Mouse (Mus musculus) kidney, postnatal 25 days (tissue): Measurements from ENCODE around the gene Ager.

ENCODE experiments used
- DNase-seq, 2 experiments: peaks; one replicate each; pipeline ENCODE4 v3.0.0; 2021; ENCODE audit warnings: mixed read lengths in 2 of 2

Gene Ager

DNA sequence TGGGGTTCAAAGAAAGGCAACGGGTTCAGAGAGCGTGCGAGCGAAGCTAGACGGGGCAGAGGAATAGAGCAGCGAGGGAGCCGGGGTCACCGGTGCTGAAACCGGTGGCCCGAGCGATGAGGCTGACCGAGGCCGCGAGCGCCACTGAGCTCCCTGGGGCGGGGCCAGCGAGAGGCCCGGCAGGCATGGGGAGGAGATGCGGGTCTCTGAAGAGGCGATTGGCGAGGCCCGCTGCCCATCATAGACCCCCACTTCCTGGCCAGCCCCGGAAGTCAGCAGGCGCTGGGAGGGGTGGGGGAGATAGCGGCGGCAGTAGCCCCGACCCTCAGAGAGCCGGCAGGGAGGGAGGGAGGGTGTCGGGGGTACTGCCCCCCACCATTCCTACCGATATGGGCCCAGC lies 7.9 kb downstream of the Ager start:
- peak; percentile 98 to 99 for DNase-seq

- peak in 1 of 2 experiments; percentile 44 for DNase-seq
These were observed 8.8 kb downstream of the Ager start for GRCm38 (mm10) chr17:34606186-34607039.

- DNase-seq, result peak; percentile 58 to 68
These were observed 10.3 kb downstream of the Ager start for GRCm38 (mm10) chr17:34607997-34608396.

DNA sequence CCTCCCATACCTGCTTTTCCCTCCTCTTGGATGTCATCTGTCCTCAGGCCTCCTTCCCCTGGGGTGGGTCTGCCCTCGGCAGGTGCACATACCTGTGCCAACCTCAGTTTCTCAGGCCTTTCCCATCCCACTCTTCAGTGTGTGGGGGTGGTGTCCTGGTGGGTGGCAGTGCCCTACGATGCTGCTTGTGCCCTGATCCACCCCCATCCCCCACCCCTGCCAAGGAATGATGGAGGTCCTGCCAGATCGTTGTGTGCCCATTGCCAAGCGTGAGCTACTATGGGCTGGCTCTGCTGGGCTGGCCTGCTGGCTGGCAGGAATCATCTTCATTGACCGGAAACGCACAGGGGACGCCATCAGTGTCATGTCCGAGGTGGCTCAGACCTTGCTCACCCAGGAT lies 13.4 kb downstream of the Ager start:
- no peak for DNase-seq

DNA sequence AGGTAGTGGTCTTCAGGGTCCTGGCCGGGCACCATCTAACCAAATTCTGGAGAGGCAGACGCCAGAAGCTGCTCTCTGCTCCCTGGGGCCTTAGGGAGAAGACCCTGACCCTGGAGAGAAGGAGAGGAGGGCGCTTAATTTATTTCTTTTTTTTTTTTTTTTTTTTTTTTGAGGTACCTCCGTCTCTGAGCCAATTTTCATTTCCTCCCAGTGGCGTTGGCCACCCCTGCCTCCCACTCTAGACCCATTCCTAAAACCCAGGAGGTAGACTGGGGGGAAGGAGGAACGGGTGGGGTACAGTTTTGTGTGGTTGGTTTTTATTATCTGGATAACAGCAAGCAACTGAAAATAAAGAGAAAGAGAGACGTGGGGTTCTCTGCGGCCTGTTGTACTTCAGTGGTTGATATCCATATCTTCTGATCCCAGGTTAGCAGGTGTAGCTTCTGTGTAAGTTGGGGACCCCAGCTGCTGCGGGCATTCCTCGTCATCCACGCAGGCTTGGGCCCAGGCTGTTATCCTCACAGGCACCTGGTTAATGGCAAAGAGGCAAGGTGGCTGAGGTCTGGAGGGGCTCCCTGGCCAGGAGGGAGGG lies 15.5 kb downstream of the Ager start:
- DNase-seq, result no peak

GRCm38 (mm10) chr17:34613830-34614229 lies 16.2 kb downstream of the Ager start:
- peak in 1 of 2 experiments; percentile 41 for DNase-seq

DNA sequence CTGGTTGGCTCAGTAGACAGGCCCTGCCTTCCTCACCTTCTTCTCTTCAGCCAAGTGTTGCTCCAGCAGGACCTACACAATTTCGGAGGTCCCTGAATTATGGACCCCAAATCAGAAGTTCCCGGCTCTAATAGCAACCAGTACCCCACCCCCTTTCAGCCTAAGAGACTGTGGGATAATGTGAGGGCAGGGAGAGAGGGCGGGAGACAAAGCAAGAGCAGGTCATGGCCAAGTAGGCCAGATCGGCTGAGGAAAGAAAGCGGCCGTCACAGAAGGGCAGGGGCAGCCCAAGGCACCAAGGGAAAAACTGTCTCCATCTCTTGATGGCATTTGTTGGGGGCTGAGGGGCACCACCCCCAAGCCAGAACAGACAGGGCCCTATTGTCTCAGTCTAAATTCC lies 18.2 kb downstream of the Ager start, which contains the start of gene Egfl8:
Gene Egfl8 (minus strand): TSS at position 101 of the 400 bp plus-strand sequence.
- DNase-seq, result no peak

DNA sequence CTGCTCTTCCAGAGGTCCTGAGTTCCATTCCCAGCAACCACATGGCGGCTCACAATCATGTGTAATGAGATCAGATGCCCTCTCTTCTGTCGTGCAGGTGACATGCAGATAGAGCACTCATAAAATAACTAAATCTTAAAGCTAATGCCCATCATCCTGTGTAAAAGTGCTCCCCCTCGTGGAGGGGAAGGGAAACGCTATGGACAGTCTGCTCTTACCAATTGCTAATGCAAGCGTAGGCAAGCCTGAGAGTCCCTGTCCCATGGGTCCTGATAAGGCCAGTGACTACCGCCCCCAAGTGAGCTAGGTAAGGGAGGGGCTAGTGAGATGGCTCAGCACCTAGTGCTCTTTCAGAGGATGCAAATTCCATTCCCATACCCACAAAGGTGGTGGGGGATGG lies 21.3 kb downstream of the Ager start:
- DNase-seq, result peak; percentile 79 to 84

GRCm38 (mm10) chr17:34621006-34621405 lies 23.3 kb downstream of the Ager start:
- DNase-seq, result no peak

GRCm38 (mm10) chr17:34623161-34623560 lies 25.5 kb downstream of the Ager start:
- DNase-seq, result no peak

DNA sequence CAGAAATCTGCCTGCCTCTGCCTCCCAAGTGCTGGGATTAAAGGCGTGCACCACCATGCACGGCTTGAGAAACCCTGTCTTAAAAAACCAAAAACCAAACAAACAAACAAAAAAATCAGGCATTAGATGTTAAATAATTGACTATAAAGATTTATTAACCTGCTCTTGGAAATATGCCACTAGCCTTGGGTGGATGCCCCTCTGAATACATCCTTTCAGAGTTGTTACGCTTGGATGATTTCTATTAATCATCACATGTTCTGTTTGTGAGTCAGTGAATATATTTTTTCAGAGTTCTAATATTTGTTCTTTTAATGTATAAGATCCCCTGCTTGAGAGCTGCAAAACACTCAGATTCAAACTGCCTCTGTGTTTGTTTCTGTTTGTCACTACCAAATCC lies 27.3 kb downstream of the Ager start:
- no peak for DNase-seq

- peak in 1 of 2 experiments; percentile 49 for DNase-seq
These were observed 28.6 kb downstream of the Ager start for GRCm38 (mm10) chr17:34626062-34626772.

DNA sequence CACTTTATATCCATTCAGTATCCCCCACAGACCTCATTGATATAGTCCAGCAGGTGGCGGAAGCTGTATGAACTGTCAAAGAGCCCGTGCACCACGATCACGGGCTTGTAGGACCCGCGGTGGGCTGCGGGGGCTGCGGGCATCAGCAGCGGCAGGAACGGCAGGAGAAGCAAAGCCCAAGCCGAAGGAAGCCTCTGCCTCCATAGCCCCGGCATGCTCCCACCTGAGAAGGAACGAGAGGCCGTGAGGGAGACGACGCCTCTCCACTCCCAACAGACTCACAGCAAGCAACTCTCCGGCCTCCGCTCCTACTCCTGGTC lies 29.1 kb downstream of the Ager start:
- DNase-seq, result peak in 1 of 2 experiments; percentile 36

- peak; percentile 91 to 96 for DNase-seq
These were observed 29.7 kb downstream of the Ager start for GRCm38 (mm10) chr17:34627093-34627942.

DNA sequence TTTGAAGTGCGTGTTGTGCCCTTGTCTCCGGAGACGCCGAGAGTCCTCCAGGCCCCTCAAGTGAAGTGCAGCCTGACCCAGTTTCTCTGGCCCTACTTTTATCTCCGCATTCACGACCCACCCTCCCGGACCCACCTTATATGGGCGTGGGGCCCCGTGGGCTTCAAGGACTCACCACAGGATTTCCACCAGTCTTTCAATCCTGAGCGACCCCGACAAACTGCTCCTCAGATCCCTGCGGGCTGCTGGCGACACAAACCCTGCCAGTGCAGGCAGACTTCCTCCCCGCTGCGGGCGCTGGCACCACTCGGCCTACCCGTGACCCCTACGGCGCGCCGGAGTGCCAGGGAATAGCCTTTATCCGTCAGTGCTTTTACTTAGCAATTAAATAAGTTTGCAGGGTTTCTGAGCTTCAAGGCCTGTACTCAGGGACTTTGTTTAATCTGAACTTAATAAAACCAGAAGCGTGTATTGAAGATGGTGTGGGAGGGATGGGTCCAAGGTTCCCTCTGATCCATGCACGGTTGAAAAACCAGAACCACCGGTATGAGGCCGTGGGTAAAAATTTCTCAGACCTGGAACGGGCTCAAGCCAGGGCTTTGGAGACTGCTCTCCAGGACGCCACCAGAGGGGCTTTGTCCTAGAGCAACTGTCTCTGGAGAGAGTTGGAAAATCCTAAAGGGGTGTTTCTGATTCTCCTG lies 30.4 kb downstream of the Ager start, which contains the start of gene Ppt2:
Gene Ppt2 (minus strand): TSS at position 568 of the 701 bp plus-strand sequence.
- peak; percentile 65 to 81 for DNase-seq

DNA sequence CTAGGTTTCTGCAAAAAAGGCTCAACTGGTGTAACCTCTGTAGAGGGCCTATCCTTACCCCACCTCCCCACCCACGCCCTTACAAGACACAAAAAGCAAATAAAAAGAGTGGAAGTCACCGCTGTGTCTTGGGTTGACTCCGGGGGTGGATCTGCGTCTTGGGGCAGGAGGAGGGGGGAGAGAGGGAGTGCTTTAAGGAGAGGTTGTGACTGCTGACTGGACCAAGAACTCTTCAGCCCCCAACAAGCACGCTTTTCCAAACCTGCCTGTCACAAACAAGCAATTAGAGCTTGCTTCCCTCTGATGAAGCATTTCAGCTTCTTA lies 30.9 kb downstream of the Ager start:
- no peak for DNase-seq

DNA sequence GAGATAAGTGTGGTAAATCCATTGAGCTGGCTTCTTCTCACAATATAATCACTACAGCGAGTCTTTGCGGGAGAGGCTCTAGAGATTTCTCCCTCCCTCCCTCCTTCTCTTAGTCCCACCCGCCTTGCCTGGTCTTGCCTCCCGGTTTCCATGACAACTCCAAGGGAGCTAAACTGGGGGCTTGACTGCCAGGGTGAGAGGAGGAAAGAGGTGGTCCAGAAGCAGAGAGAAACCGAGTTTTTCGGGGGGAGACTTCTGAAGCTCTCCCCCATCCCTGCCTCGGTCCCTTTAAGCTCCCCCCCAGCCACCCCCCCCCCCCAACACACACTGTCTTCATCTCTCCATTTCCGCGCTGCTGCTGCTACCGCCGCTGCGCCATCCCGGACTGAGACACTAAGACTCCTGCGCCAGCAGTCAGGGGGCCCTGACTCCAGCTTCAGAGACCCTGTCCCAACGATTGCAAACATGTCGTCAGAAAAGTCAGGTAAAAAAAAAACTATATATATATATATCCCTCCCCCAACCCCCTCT lies 31.6 kb downstream of the Ager start, which contains the start of gene Prrt1:
Gene Prrt1 (plus strand): TSS at position 313 of the 531 bp plus-strand sequence.
- DNase-seq, result peak in 1 of 2 experiments; percentile 40

DNA sequence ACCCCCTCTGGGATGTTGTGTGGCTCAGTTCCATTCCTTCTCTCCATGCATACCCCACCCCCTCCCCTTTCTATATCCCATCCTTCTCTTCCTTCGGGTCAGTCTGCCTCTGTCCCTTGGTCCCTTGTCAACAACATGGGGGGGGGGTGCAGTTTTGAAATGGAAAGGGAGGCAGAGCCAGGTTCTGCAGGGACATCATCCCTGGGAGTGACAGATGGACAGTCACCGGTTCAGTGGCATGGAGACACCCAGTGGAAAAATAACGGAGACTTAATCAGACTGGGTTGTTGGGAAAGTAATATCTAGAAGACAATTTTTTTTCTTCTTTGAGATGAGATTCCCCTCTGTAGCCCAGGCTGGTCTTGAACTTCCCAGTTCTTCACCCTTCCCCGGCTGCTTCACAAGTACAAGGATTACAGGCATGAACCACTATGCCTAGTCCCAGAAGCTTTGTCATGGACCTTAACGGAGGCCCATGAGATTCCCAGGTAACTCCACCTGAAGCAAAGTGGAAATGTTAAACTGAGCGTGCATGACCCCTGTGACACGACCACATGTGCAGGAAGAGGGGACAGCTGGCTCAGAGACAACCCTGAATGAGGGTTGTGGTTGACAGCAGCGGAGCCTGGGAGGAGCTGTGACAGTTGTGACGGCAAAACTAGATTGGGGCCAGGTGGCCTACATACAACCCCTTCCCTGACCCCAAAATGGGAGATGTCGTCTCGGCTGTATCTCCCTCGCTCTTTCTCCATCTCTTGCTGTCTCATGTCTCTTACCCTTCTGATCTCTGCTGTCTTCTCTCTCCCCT lies 32.3 kb downstream of the Ager start:
- DNase-seq, result peak in 1 of 2 experiments; percentile 27

DNA sequence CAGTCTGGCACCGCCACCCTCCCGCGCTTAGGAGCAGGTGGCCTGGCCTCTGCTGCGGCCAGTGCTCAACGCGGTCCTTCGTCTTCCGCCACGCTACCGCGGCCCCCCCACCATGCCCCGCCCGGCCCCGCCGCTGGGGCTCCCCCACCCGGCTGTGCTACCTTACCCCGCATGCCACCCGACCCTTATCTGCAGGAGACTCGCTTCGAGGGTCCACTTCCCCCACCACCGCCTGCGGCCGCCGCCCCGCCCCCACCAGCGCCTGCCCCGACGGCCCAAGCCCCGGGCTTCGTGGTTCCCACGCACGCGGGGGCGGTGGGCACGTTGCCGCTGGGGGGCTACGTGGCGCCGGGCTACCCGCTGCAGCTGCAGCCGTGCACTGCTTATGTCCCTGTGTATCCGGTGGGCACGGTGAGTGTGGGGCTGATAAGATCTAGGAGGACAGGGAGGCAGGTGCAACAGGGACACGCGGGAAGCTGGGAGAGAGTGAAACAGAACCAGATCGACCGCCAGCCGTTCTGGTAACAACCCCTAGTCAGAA lies 33.2 kb downstream of the Ager start:
- DNase-seq, result peak in 1 of 2 experiments; percentile 43

DNA sequence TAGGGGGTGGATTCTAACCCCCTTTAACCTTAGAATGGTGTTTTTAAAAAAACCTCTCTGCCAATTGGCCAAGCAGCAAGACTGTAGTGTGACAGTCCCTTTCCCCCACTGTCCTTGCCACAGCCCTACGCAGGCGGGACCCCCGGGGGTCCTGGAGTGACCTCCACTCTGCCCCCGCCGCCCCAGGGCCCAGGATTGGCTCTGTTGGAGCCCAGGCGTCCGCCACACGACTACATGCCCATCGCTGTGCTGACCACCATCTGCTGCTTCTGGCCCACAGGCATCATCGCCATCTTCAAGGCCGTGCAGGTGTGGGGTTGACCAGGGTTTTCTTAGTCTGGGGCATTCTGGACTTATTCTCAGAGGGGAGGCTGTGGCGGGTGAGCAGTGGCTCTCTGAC lies 34.0 kb downstream of the Ager start:
- DNase-seq, result peak in 1 of 2 experiments; percentile 37
